Mouse (Mus musculus): Measurements from ENCODE around the gene Klk1b27.

GRCm38 (mm10) chr7:44077703-44078102 lies 25.6 kb downstream of the Klk1b27 start:
- TF ChIP-seq GATA1 (IDR thresholded peaks at IDR 0.05; ENCODE audit: borderline replicate concordance, low read length) (no peak), FLI1 (IDR thresholded peaks at IDR 0.05; ENCODE audit: low read length) (no peak)

Measured in megakaryocyte, embryonic 14.5 days (primary cell).